In the genomic region with DNA sequence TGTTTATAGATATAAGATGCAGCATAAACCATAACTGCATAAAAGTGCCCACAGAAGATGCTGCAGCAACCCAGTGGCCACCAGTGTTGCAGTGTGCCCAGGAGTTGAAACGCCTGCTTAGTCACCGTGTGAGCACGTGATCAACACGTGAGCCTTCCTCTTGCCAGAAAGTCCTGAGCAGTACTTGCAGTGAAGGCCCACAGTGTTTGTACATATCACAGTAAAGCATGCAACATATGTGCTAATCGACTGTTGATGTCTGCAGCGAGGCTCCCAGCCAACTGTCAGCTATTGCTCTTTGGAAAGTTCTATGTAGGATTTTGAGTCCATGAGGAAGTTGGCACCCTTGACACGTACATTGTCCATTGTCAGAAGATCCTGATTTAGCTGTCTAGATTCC, we compare ENCODE assay signal across 10 mouse cellular contexts.
DNase-seq lines count a peak whose midpoint lies in the region; ATAC-seq lines count a peak whose summit lies in the region.
"Had no signal": no experiment of that assay in that cellular context is flagged by ENCODE, and none has a peak within 500 bp of the region (broad histone marks: within the 10 kb centered on the region; RNA-seq: fewer than 3 reads in every experiment).

No protein-coding gene starts in this region.

- H3K4me2 ChIP-seq in liver, embryonic 11.5 days: no peak overlapping the region
- no peak overlapping the region for H3K4me2 ChIP-seq in stomach, embryonic 15.5 days
- no peak overlapping the region for H3K4me2 ChIP-seq in forebrain, embryonic 12.5 days
- H3K4me2 ChIP-seq: embryonic facial prominence, embryonic 12.5 days; hindbrain, embryonic 13.5 days; limb, embryonic 15.5 days had no signal

- peak; percentile 60 for DNase-seq in adrenal gland, postnatal 25 days
- DNase-seq in heart, postnatal 10 days: peak; percentile 26
- no peak for DNase-seq in liver, embryonic 11.5 days (ENCODE audit: low spot score)
- no peak for DNase-seq in right cerebral cortex, adult 2 months (ENCODE audit: low spot score in 2 of 2)
- no peak for DNase-seq in gastrocnemius, postnatal 10 days

- H3K36me3 ChIP-seq in liver, embryonic 11.5 days (ENCODE audit: control insufficient read depth, insufficient read depth, low read length): no peaks in the 10 kb centered on the region
- no peaks in the 10 kb centered on the region for H3K36me3 ChIP-seq in stomach, embryonic 15.5 days
- peaks cover 23% of the 10 kb centered on the region for H3K36me3 ChIP-seq in forebrain, embryonic 12.5 days (replicated peaks)
- H3K36me3 ChIP-seq: embryonic facial prominence, embryonic 12.5 days had no signal

- WGBS in liver, embryonic 11.5 days: 62% methylated on average over 7 of the region's 7 CpGs
- 44% methylated on average over 7 of the region's 7 CpGs for WGBS in stomach, embryonic 15.5 days
- WGBS in forebrain, embryonic 12.5 days: 90% methylated on average over 7 of the region's 7 CpGs

- 0 out of 2 replicates have a peak, but pooled peaks have one; percentile 21 for ATAC-seq in liver, embryonic 11.5 days (replicated peaks; ENCODE audit: low FRiP score)
- peak; percentile 80 for ATAC-seq in stomach, embryonic 15.5 days (ENCODE audit: insufficient read depth, low FRiP score, low read depth)
- no peak for ATAC-seq in forebrain, embryonic 12.5 days (ENCODE audit: low FRiP score)

- no peak overlapping the region for H3K27ac ChIP-seq in liver, embryonic 11.5 days (ENCODE audit: low read depth, low read length)
- H3K27ac ChIP-seq in stomach, embryonic 15.5 days: no peak overlapping the region
- H3K27ac ChIP-seq in forebrain, embryonic 12.5 days: no peak overlapping the region
- H3K27ac ChIP-seq: embryonic facial prominence, embryonic 12.5 days; hindbrain, embryonic 13.5 days; limb, embryonic 15.5 days had no signal

- intact Hi-C loops in heart, postnatal 10 days (cut with DNase I): loop anchor here (5.0 to 10.0 kb wide), 2 partner anchors 90 to 527 kb away; a partner anchor contains a TSS

- H3K9me3 ChIP-seq in liver, embryonic 11.5 days (ENCODE audit: control insufficient read depth, low read length): no peaks in the 10 kb centered on the region
- H3K9me3 ChIP-seq in stomach, embryonic 15.5 days: no peaks in the 10 kb centered on the region
- no peaks in the 10 kb centered on the region for H3K9me3 ChIP-seq in forebrain, embryonic 12.5 days
- H3K9me3 ChIP-seq: embryonic facial prominence, embryonic 12.5 days; hindbrain, embryonic 13.5 days; limb, embryonic 15.5 days had no signal

- no peaks in the 10 kb centered on the region for H3K27me3 ChIP-seq in liver, embryonic 11.5 days (replicated peaks; ENCODE audit: control insufficient read depth, insufficient read depth, low read length)
- H3K27me3 ChIP-seq in stomach, embryonic 15.5 days (replicated peaks): no peaks in the 10 kb centered on the region
- H3K27me3 ChIP-seq in forebrain, embryonic 12.5 days: no peaks in the 10 kb centered on the region
- H3K27me3 ChIP-seq: embryonic facial prominence, embryonic 12.5 days; hindbrain, embryonic 13.5 days; limb, embryonic 15.5 days had no signal

- H3K4me1 ChIP-seq in liver, embryonic 11.5 days (replicated peaks; ENCODE audit: control insufficient read depth, insufficient read depth, low read length): peaks cover 12% of the 10 kb centered on the region
- peaks cover 5% of the 10 kb centered on the region; the same call in 1 of the 2 replicates for H3K4me1 ChIP-seq in stomach, embryonic 15.5 days
- H3K4me1 ChIP-seq in forebrain, embryonic 12.5 days: peaks cover 3% of the 10 kb centered on the region
- H3K4me1 ChIP-seq: embryonic facial prominence, embryonic 12.5 days had no signal

- H3K4me3 ChIP-seq in liver, embryonic 11.5 days (ENCODE audit: low read depth, low read length): no peak overlapping the region
- no peak overlapping the region for H3K4me3 ChIP-seq in stomach, embryonic 15.5 days (replicated peaks)
- H3K4me3 ChIP-seq in forebrain, embryonic 12.5 days (replicated peaks): no peak overlapping the region
- H3K4me3 ChIP-seq: embryonic facial prominence, embryonic 12.5 days; hindbrain, embryonic 13.5 days; limb, embryonic 15.5 days had no signal

- H3K9ac ChIP-seq in liver, embryonic 11.5 days (ENCODE audit: low read depth, low read length): no peak overlapping the region
- no peak overlapping the region for H3K9ac ChIP-seq in stomach, embryonic 15.5 days
- no peak overlapping the region for H3K9ac ChIP-seq in forebrain, embryonic 12.5 days
- H3K9ac ChIP-seq: embryonic facial prominence, embryonic 12.5 days; hindbrain, embryonic 13.5 days; limb, embryonic 15.5 days had no signal

Comparison
In these comparisons a context has a peak if more than half of its experiments do, and no peak if none do; other contexts are left out.
1. DNase-seq: peak in adrenal gland, postnatal 25 days (single experiment) and heart, postnatal 10 days (2 of 2); none in liver, embryonic 11.5 days (single experiment), right cerebral cortex, adult 2 months (0 of 2) and gastrocnemius, postnatal 10 days (single experiment).